8 mouse cellular contexts compared by ENCODE assay signal in the genomic region with DNA sequence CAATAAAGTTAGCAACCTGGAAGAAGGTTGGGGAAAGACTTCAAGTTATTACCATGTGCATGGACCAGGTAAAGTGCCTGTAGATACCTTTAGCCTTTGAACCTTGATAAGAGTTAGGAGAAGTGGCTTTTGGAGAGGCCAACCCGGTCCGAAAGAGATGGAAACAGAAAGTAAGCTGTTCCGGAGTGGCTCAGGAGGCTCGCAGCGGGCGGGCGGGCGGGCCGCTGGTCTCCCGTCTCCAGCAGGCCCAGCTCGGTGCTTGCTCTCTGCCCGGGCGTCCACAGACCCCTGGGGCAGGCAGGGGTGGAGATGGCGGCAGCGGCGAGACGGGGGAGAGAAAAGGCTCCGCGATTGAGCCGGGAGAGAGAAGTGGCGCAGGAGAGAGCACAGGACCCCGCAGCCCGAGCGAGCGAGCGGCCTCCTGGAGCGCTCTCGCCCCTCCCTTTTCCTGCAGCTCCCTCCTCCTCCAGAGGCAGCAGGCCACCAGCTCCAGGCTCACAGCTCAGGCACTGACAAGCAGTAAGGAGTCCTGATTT. TPM values are rescaled to one million over a fixed set of nuclear protein-coding genes. Genes with fewer than 3 reads are reported as not detected.
DNase-seq lines count a peak whose midpoint lies in the region; ATAC-seq and TF ChIP-seq lines count a peak whose summit lies in the region.

Gene Asah2 (minus strand): TSS at position 441 of the 536 bp plus-strand sequence.

- H3K4me3 ChIP-seq in ES-Bruce4 (ENCODE audit: low read depth, low read length), result peak within 1 kb of the TSS; percentile 67
- peak within 1 kb of the TSS; percentile 59 for H3K4me3 ChIP-seq in forebrain, embryonic 12.5 days (replicated peaks)
- peak within 1 kb of the TSS; percentile 72 for H3K4me3 ChIP-seq in liver, embryonic 16.5 days (ENCODE audit: low read depth, low read length)
- peak within 1 kb of the TSS; percentile 58 for H3K4me3 ChIP-seq in neural tube, embryonic 13.5 days
- H3K4me3 ChIP-seq in testis, adult 2 months (ENCODE audit: control insufficient read depth, low read depth, low read length), result peak within 1 kb of the TSS; percentile 80

- H3K4me1 ChIP-seq in ES-Bruce4 (ENCODE audit: control insufficient read depth, insufficient read depth, low read length), result no peaks in the 10 kb centered on the region
- H3K4me1 ChIP-seq in forebrain, embryonic 12.5 days, result peaks cover 3% of the 10 kb centered on the region; the same call in 1 of the 2 replicates
- H3K4me1 ChIP-seq in liver, embryonic 16.5 days (ENCODE audit: control insufficient read depth, low read depth, low read length), result no peaks in the 10 kb centered on the region; the same call in none of the 2 replicates
- peaks cover 3% of the 10 kb centered on the region; the same call in 1 of the 2 replicates for H3K4me1 ChIP-seq in neural tube, embryonic 13.5 days (replicated peaks)
- peaks cover 2% of the 10 kb centered on the region for H3K4me1 ChIP-seq in testis, adult 2 months (ENCODE audit: control insufficient read depth, insufficient read depth, low read length)

- intact Hi-C loops in heart, postnatal 10 days (cut with DNase I), result loop anchor here (5.0 kb wide), 2 partner anchors 214 to 279 kb away; partner anchors contain the start of gene Sgms1

- TF ChIP-seq CTCF in ES-Bruce4 (IDR thresholded peaks at IDR 0.05; ENCODE audit: low read depth, low read length), result no peak
- no peak for TF ChIP-seq CTCF in testis, adult 2 months (IDR thresholded peaks at IDR 0.05; ENCODE audit: control insufficient read depth, insufficient read depth, insufficient replicate concordance, low read depth, low read length)

- under 1% methylated on average over 28 of the region's 28 CpGs for WGBS in forebrain, embryonic 12.5 days
- WGBS in large intestine, adult 2 months, result under 1% methylated on average over 28 of the region's 28 CpGs
- under 1% methylated on average over 27 of the region's 28 CpGs for WGBS in liver, embryonic 16.5 days (ENCODE audit: insufficient replicate concordance)
- WGBS in neural tube, embryonic 13.5 days, result 0% methylated on average over 19 of the region's 28 CpGs

- H3K4me2 ChIP-seq in forebrain, embryonic 12.5 days, result peak within 1 kb of the TSS; percentile 66
- peak within 1 kb of the TSS; percentile 68 for H3K4me2 ChIP-seq in liver, embryonic 16.5 days (ENCODE audit: low read depth, low read length)
- H3K4me2 ChIP-seq in neural tube, embryonic 13.5 days, result peak within 1 kb of the TSS; percentile 63

- H3K9ac ChIP-seq in ES-Bruce4 (ENCODE audit: low read depth, poor library complexity, severe bottlenecking), result peak within 1 kb of the TSS; percentile 88
- peak within 1 kb of the TSS; percentile 75 for H3K9ac ChIP-seq in forebrain, embryonic 12.5 days
- peak within 1 kb of the TSS; percentile 76 for H3K9ac ChIP-seq in liver, embryonic 16.5 days (ENCODE audit: low read depth, low read length)
- peak within 1 kb of the TSS; percentile 91 for H3K9ac ChIP-seq in neural tube, embryonic 13.5 days

- TF ChIP-seq EP300 in ES-Bruce4 (IDR thresholded peaks at IDR 0.05; ENCODE audit: insufficient read depth, low read depth, low read length), result no peak

- no peaks in the 10 kb centered on the region for H3K9me3 ChIP-seq in ES-Bruce4 (replicated peaks; ENCODE audit: control insufficient read depth, insufficient read depth, low read length, poor library complexity, severe bottlenecking)
- no peaks in the 10 kb centered on the region for H3K9me3 ChIP-seq in forebrain, embryonic 12.5 days
- no peaks in the 10 kb centered on the region for H3K9me3 ChIP-seq in liver, embryonic 16.5 days (replicated peaks; ENCODE audit: control insufficient read depth, low read length)
- H3K9me3 ChIP-seq in neural tube, embryonic 13.5 days, result no peaks in the 10 kb centered on the region

- H3K36me3 ChIP-seq in ES-Bruce4 (ENCODE audit: control insufficient read depth, insufficient read depth, low read length, poor library complexity, severe bottlenecking), result no peaks in the 10 kb centered on the region
- no peaks in the 10 kb centered on the region for H3K36me3 ChIP-seq in forebrain, embryonic 12.5 days (replicated peaks)
- H3K36me3 ChIP-seq in liver, embryonic 16.5 days (ENCODE audit: control insufficient read depth, insufficient read depth), result no peaks in the 10 kb centered on the region
- H3K36me3 ChIP-seq in neural tube, embryonic 13.5 days, result no peaks in the 10 kb centered on the region
- no peaks in the 10 kb centered on the region for H3K36me3 ChIP-seq in testis, adult 2 months (ENCODE audit: control insufficient read depth, insufficient read depth, low read length)

- DNase-seq in c-Kit-positive CD71-positive TER-119-positive erythroid progenitor cells, embryonic 14.5 days (ENCODE audit: low spot score), result peak; percentile 45
- DNase-seq in heart, postnatal 10 days, result peak; percentile 87 to 89
- no peak for DNase-seq in large intestine, adult 2 months (ENCODE audit: low read depth, low spot score)

- ATAC-seq in forebrain, embryonic 12.5 days (ENCODE audit: low FRiP score), result peak; percentile 96
- peak; percentile 82 for ATAC-seq in liver, embryonic 16.5 days (ENCODE audit: low read depth)
- ATAC-seq in neural tube, embryonic 13.5 days (ENCODE audit: low read depth), result peak; percentile 90

- no peak for TF ChIP-seq POLR2A in ES-Bruce4 (IDR thresholded peaks at IDR 0.05; ENCODE audit: insufficient read depth, low read length)
- TF ChIP-seq POLR2A in testis, adult 2 months (IDR thresholded peaks at IDR 0.05; ENCODE audit: control insufficient read depth, low read depth, low read length), result peak; percentile 54; the same call in 1 of the 2 replicates

- no peak within 1 kb of the TSS for H3K27ac ChIP-seq in ES-Bruce4 (ENCODE audit: insufficient read depth, low read length)
- peak within 1 kb of the TSS; percentile 53; the same call in 1 of the 2 replicates for H3K27ac ChIP-seq in forebrain, embryonic 12.5 days
- peak within 1 kb of the TSS; percentile 84 for H3K27ac ChIP-seq in liver, embryonic 16.5 days (ENCODE audit: low read length)
- H3K27ac ChIP-seq in neural tube, embryonic 13.5 days (replicated peaks), result peak within 1 kb of the TSS; percentile 80
- peak within 1 kb of the TSS; percentile 54 for H3K27ac ChIP-seq in testis, adult 2 months (ENCODE audit: control insufficient read depth, insufficient read depth, low read depth, low read length)

- peaks cover 3% of the 10 kb centered on the region for H3K27me3 ChIP-seq in ES-Bruce4 (ENCODE audit: control insufficient read depth, insufficient read depth, low read length, poor library complexity, severe bottlenecking)
- H3K27me3 ChIP-seq in forebrain, embryonic 12.5 days, result peaks cover 9% of the 10 kb centered on the region; the same call in 1 of the 2 replicates
- H3K27me3 ChIP-seq in liver, embryonic 16.5 days (ENCODE audit: control insufficient read depth, insufficient read depth, low read depth, low read length), result no peaks in the 10 kb centered on the region
- no peaks in the 10 kb centered on the region for H3K27me3 ChIP-seq in neural tube, embryonic 13.5 days
- no peaks in the 10 kb centered on the region for H3K27me3 ChIP-seq in testis, adult 2 months (ENCODE audit: control insufficient read depth, insufficient read depth, low read length)

RNA-seq across cellular contexts. Expression of gene Asah2, which starts in this region (rescaled TPM):
- polyA plus RNA-seq in ES-Bruce4 (2011; ENCODE audit: insufficient read depth, insufficient read length, low read depth, missing spikeins), result 3.3 and 3.6 TPM in 2 replicates
- 0.29 and 0.41 TPM in 2 replicates for polyA plus RNA-seq in forebrain, embryonic 12.5 days (2016; fragmentation: Nextera tagmentation; extraction: Ambion mirVana)
- 10 to 100 TPM; 16.7 to 19.2 TPM for total RNA-seq in heart, postnatal 10 days (2021)
- 21.3 and 139 TPM in 2 replicates for polyA plus RNA-seq in large intestine, adult 2 months (2012; rRNA removed)
- polyA plus RNA-seq in liver, embryonic 16.5 days (2015; fragmentation: Nextera tagmentation; extraction: Ambion mirVana), result 0.53 and 0.58 TPM in 2 replicates
- 0.77 and 0.93 TPM in 2 replicates for polyA plus RNA-seq in neural tube, embryonic 13.5 days (2015; fragmentation: Nextera tagmentation; extraction: Ambion mirVana)
- polyA plus RNA-seq in testis, adult 2 months (2012; rRNA removed), result 1.5 and 1.7 TPM in 2 replicates

Comparison
In these comparisons a context has a peak if more than half of its experiments do, and no peak if none do; other contexts are left out.
1. Peak in ATAC-seq, H3K4me3 ChIP-seq, H3K27ac ChIP-seq, H3K9ac ChIP-seq and H3K4me2 ChIP-seq in forebrain, embryonic 12.5 days; RNA of the gene not detected or under 1 TPM.
2. Peak in ATAC-seq, H3K4me3 ChIP-seq, H3K27ac ChIP-seq, H3K9ac ChIP-seq and H3K4me2 ChIP-seq in liver, embryonic 16.5 days; RNA of the gene not detected or under 1 TPM.
3. Peak in ATAC-seq, H3K4me3 ChIP-seq, H3K27ac ChIP-seq, H3K9ac ChIP-seq and H3K4me2 ChIP-seq in neural tube, embryonic 13.5 days; RNA of the gene not detected or under 1 TPM.